Mouse (Mus musculus) lung, adult 18-20 months (tissue): ENCODE measurements at regions not wholly inside any gene's neighbourhood (a gene's known extent, or its start where the extent isn't known, plus 50 kb on each side); places are given as distances from the start of the nearest gene placed in this dataset.

Experiments
- DNase-seq, 2 experiments: peaks; one replicate each; pipeline ENCODE4 v3.0.0; 2022; ENCODE audit warnings: mixed read lengths in 2 of 2

DNA sequence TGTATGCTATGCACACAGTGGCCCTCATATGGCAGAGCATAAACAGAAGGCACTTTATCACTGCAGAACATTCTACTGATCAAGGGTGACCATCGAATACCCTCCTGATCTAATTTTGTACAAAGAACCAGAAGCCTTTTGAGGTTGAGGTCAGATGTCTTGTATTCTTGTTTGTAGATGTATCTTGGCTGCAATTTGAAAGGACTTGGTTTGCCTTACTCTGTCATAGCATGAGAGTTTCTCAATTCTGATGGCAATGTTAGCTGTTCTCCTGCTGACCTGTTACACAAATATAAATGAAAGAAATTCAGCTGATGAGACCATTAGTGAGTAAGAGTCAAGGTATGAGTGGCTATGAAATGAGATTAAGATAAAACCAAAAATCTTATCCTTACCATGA, 199.1 kb upstream of the Aldoart1 start:
- DNase-seq: no peak

DNA sequence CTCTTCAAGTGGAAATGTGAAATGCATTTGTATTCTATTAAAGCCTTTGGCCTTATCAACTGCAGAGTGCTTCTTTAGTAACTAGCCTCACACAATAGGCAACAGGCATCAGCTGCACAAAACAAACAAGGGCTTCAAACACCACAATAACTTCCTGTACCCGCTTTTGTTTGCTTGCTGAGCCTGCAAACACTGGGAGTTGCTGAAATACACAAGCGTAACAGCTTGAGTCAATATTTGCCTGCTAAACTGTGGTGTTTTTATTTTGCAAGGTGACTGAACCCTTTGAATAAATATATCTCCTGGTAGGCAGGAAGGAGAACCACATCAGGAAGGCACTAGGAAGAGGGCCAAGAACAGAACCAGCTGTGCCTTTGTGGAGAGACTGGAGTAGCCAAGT, 195.4 kb upstream of the Aldoart1 start:
- peak; percentile 28 to 61 for DNase-seq

DNA sequence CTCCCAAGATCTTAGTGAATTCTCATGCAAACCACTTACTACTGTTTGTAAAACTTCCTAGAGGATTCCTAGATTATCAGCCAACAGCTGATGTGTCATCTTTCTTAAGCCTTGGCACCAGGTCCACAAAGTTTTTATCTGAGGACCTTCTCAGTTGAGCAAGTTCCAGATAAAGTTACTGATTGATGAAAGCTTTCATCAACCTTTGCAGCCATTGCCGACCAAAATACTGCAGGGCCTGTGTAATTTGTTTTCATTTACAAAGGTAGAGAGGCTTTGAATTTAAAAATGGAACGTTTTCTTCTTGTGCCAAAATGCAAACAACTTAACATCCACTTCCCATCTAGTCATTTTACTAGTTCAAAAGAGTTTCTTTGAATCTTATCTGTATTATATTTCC, 191.9 kb upstream of the Aldoart1 start:
- no peak for DNase-seq

DNA sequence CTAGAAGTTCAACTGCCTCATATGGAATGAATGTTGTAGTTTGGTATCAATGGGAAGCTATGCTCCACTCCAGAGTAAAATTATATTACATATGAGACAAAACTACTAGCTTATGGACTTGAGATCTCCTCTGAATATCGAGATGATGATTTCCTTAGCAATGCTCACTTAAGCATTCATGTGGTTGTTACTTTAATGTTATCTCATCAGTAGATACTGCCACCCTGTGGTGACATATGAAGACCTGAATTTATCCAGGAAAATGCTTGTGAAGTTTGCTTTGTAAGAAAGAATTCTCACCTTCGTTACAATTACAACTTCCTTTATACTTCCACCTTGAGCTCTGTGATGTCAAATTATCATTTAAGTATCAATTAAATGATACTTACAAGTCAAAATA, 190.2 kb upstream of the Aldoart1 start:
- peak in 1 of 2 experiments; percentile 4 for DNase-seq

DNA sequence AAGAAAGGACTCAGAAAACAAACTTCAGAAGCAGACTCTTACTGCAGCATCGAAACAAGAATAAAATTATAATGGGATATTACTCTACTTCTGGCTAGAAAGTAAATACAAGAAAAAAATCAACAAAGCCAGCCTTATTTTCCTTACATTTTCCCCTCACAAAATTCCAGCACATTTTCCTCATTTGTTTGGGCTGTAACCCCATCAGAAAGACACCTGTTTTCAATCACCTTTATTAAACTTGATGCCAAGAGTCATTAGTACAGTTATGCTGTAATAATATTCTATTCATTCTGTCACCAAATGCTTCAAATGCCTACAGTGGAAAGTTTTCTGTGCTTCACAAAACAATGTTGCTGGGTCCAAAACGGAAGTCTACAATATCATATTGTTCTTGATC, 189.1 kb upstream of the Aldoart1 start:
- DNase-seq: no peak

DNA sequence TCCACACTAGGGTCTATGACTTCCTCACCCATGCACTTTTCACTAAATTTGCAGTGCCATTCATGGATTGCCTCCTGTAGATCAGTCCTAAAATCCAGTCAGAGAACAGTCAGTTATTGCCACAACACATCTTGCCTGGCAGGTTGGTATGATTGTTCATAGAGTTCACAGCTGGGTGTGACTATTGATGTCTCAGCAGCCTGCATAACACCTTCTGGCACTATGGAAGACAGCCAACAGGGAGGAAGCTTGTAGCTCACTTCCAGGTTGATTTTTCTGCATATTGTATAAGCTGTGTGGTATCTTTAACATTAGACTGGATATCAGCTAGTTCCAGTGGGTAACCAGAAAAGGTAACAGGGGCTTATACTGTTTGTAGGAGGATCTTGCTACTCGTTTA, 145.3 kb upstream of the Aldoart1 start:
- DNase-seq: no peak

DNA sequence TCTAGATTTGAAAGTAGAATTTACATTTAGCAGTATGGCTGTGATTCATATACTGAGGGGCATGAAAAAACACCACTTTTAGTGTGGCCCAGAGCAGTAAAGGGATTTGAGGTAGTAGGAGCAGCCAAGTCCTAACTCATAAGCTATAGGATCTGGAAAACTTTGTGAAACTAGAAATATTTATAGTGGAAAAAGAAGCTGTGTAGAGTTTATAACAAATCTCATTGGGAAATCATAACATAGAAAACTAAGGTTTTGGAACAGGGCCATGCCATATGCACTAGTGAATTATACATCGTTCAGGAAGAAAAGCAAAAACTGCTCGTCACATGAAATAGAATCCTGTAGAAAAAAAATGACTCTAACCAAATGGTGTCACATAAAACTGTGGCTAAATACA, 143.7 kb upstream of the Aldoart1 start:
- DNase-seq: no peak

DNA sequence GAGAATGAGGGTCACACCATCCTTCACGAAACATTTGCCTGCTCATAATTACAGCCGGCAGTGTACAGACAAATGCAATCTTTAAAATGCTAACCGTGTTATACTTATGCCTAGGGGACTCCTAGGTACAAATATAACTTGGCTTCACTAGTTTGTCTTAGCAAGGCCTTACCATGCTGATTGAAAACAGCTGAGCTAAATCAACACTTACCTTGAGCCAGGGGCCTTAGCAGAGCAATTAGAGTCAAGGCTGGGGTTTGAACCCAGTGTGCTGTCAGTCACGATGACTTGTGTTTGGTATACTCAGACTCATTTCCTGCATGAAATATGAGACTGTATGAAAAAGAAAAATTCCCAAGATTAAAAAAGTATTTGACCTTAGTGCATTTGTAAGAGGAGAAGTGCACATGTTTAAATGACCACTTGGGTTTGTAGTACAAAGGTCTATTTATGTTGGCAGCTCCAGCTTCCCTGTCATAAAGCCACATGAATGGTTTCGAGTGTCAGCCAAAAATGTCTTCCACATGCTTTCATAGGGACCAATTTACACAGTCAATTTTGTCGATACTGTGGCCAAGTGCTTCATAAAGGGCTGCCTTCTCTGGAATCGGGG, 94.0 kb upstream of the Aldoart1 start:
- DNase-seq: peak; percentile 3 to 18

DNA sequence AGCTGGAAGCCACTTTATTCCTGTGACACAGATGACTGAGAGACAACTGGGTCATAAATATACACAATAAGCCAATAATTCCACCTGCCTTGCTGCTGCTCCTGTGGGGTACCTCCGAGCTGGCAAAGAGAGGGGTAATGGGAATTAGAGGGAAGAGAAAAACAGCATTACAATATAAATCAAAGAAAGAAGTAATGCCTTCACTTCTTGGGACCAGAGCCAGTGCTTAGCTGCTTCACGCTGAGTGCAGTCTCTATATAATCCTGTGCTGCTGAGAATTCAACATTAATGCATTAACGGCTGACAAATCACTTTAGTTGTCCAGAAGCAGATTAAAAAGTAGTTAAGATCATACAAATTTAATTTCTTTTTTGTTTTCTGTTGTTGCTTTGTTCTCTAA, 71.0 kb upstream of the Aldoart1 start:
- DNase-seq: no peak

DNA sequence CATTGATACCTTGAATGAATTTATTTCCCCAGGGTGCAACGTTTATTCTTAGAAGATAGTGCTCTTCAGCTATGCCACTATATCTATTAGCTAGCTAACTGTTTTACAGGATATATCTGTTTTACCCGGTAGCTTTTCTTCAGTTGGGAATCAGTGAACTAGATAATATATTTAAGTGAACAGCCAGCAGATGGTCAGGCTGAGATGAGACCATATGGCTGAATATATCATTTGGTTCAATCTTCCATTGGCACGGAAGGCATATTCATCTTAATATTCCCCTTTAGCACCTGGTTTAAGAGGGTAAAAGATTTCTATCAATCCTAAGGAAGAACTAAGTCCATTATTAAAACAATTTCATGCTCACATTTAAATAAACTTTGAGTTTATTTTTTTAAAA, 62.6 kb upstream of the Aldoart1 start:
- DNase-seq: no peak
